Mouse (Mus musculus) cerebellum, adult 11-12 months (tissue): ENCODE measurements at regions not wholly inside any gene's neighbourhood (a gene's known extent, or its start where the extent isn't known, plus 50 kb on each side); places are given as distances from the start of the nearest gene placed in this dataset.
A peak's percentile ranks its signal among the peaks of the same experiment; 100 is the strongest.

Experiments used
- DNase-seq: peaks from one replicate; pipeline ENCODE4 v3.0.0; 2022

GRCm38 (mm10) chr3:121104571-121105407 is 66.7 kb downstream of the Rwdd3 start:
- DNase-seq: peak; percentile 64

DNA sequence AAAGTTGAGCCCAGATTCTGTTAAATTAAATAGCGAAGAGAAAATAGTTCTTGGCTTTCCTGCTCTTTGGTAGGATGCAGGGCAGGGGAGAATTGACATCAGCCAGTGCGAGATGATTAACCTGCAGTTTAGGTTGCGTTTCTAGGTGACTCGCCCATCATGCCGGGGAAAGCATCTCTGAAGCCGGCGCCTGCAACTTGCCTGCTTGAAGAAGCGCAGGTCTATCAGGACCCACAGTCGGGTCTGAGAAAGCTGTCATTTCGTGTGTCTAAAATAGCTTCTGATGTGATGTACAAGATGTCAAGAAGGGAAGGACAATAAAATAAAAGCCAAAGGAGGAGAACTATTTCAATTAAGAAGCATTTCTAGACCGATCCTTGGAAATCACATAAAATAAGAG is 68.6 kb downstream of the Rwdd3 start:
- no peak for DNase-seq

- no peak for DNase-seq
Measured at GRCm38 (mm10) chr3:121102120-121102519, 69.4 kb downstream of the Rwdd3 start.

GRCm38 (mm10) chr3:121100211-121100860 is 71.2 kb downstream of the Rwdd3 start:
- no peak for DNase-seq

DNA sequence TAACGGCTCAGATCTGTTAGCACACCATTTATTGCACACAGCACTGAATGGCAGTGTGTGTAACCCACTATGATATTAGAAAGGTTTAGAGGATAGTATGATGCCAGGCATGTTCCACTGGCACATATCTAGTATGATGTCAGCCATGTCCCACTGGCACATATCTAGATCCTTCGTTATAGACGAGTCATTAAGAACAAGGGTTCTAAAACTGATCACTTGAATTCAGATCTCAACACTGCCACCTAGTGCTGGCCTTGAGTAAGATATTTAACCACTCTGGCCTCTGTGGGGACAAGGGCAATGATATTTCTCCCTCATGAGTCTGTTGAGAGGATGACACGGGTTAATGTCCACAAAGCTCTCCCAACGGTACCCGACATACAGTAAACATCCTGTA is 78.0 kb downstream of the Rwdd3 start:
- peak; percentile 54 for DNase-seq

- DNase-seq: no peak
Measured at GRCm38 (mm10) chr3:121088724-121089123, 82.8 kb downstream of the Rwdd3 start.

DNA sequence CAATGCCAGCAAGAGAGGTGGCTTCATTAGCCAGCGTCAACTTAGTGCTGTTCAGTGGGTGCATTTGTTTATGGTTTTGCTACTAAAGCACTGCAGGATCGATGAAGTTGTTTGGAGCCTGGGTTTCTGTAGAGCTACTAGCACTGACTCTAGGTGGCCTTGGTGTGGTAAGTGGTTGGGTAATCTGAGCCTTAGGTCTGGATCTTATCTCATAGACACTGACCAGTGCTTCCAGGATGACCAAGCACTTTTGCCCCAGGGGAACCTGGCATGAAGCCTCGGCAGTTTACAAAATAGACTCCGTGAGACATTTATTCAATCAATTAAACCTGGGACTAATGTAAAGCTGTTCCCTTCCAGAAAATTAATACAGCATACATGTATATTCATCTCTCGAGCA is 102.8 kb downstream of the Rwdd3 start:
- no peak for DNase-seq

GRCm38 (mm10) chr3:121035904-121036549 is 135.5 kb downstream of the Rwdd3 start:
- no peak for DNase-seq

DNA sequence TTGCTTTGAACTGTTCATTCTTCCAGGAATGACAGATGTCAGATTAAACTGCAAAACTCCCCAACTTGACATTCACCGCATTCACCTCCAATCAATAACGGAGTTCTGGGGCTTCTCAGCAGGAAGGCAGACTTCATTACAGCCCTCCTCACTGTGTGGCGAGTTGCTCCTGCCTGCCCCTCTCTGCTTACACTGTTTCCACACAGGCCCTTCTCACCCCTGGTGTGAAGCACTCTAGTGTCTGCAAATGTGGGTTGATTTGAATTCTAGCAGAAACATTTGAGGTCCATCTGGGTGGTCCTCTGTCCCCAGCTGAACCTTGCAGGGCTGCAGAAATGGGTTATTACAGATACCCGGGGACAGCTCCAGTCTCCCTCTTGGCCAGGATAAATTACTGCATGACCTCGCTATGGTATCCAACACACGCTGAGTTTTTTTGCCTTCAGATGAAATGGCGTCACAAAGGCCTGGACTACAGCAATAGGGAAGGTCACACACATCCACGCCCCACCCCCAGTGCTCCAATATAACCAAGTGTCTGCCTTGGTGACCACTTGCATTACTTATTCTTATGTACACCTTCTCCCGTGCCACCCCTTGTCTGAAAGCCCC is 145.8 kb downstream of the Rwdd3 start:
- no peak for DNase-seq

GRCm38 (mm10) chr3:121024810-121025209 is 146.7 kb downstream of the Rwdd3 start:
- no peak for DNase-seq

GRCm38 (mm10) chr3:121021126-121021848 is 150.2 kb downstream of the Rwdd3 start:
- no peak for DNase-seq

- DNase-seq: no peak
Measured at GRCm38 (mm10) chr3:121009223-121009622, 162.3 kb downstream of the Rwdd3 start.

GRCm38 (mm10) chr3:120983556-120984270 is 187.8 kb downstream of the Rwdd3 start:
- DNase-seq: peak; percentile 68

DNA sequence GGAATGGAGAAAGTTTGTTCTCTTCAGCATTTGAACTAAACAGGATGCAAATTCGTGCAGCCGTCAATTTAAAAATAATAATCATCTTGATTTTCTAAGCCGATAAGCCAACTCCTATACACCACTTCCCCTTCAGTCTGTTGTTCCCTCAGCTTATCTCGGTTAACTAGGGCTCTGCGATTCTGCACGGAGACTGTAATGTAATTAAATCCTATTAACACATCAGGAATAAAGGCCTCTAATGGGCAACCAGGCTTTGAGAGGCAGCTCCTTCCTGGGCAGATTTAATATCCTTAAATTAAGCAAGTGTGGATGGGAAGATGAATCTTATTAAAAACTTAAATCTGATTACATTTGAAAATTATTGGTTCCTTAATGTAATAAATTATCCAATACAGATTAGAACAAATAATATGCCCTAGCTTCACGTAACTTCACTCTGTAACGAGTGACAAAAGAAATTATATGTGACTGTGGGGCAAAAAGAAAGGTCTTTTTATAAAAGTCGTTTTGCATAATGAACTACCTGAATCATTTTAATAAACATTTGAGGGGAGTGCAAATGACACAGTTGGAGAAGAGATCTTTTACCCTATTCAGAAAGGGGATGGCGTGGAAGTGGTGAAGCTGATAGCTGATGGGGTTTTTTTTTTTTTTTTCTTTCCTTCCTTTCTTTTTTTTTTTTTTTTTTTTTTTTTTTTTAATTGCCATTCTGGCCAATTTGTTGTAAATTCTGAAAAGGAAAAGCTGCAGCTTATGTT is 188.5 kb downstream of the Rwdd3 start:
- DNase-seq: no peak

- DNase-seq: no peak
Measured at GRCm38 (mm10) chr3:120982218-120982617, 189.3 kb downstream of the Rwdd3 start.

DNA sequence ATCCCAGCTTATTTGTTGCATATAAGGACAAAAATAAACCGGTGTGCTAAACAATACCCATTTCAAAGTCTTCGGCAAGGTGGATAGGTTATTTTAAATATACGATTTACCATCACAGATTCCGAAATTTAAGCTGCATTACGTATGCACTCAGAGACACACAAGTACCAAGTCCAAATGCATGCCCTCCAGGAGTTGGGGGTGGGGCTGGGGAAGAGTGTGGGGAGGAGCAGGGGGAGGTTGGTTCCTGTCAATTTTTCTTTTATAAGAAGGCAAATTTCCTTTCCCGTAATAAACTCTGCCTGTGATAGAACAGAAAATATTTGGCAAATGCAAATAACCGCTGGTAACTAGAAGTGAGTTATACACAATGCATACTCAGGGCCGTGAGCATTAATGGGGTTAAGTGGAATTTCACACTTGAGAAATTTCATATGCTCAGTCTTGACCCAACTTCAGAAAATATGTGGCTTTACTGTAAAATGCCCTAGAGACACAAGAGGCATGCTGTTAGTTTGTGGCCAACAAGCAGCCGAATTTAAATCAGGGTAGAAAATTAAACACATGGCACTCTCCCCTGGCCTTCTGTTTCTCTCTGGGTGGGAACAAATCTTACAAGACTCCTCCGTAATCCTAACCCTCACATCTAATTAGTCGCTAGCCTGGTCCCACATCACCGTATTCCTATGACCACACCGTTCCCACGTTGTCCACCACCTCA is 200.6 kb downstream of the Rwdd3 start:
- peak; percentile 45 for DNase-seq

DNA sequence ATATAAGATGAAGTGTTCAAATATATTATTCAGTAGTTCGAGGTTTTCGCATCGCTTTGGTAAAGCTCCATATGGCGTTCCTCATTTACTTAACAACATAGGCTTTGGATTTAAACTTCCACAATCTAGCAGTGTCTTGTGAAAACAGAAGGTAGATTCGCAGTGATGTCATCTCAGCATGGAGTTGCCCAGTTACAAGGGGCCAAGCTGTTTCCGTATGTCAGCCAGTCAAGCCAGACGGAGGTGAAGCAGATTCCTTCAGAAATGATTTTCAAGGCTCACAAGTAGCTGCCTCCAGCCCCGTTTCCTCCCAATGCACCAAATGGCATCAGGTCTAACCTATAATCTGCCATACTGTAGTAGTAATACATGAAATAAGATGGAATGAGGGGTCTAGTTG is 224.6 kb downstream of the Rwdd3 start:
- peak; percentile 90 for DNase-seq

DNA sequence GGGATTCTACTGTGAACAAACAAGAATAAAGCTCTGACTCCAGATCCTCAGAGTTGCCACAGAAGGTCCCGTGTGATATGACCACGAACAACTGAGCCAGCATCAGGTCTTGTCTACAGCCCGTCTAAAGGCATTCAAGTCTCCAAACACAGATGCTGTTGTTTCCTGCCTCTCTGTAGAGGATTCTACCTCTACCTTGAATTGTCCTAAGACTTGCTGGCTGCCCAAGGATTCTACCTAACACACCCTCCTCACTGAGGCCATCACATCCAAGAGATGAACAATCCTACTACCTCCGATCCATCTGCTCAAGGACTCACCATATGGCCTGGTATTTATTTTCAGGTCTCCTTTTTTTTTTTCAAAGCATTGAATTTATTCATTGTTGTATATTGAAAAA is 237.1 kb downstream of the Rwdd3 start:
- DNase-seq: peak; percentile 79

DNA sequence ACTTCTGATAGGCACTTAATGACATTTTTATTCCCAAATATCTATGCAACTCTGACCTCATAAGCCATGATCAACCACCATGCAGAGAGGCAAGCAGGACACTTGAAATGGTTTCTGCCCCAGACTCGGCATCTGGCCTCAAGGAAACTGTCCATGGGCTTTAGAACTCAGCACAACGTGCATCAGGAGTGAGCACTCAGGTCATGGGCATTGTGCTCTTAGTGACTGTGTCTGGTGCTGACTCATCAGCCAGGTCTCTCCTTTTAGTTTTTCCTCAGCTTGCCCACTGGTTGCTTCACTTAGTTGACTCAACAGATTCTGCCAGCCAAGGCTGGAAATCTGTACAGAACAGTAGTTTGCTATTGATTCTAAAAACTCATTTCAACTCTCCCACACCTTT is 251.1 kb downstream of the Rwdd3 start:
- DNase-seq: no peak

- DNase-seq: no peak
Measured at GRCm38 (mm10) chr3:120898931-120899330, 272.6 kb downstream of the Rwdd3 start.

- DNase-seq: no peak
Measured at GRCm38 (mm10) chr3:120898258-120898657, 273.2 kb downstream of the Rwdd3 start.
